Mouse (Mus musculus): ENCODE data around the gene AI597479. TPM values are rescaled to one million over a fixed set of nuclear protein-coding genes. Genes with fewer than 3 reads are reported as not detected.
A peak's percentile ranks its signal among the peaks of the same experiment; 100 is the strongest.

AI597479 gene
- total RNA-seq, 2 experiments from 2014 or later = 22.7 to 26.0 TPM

DNA sequence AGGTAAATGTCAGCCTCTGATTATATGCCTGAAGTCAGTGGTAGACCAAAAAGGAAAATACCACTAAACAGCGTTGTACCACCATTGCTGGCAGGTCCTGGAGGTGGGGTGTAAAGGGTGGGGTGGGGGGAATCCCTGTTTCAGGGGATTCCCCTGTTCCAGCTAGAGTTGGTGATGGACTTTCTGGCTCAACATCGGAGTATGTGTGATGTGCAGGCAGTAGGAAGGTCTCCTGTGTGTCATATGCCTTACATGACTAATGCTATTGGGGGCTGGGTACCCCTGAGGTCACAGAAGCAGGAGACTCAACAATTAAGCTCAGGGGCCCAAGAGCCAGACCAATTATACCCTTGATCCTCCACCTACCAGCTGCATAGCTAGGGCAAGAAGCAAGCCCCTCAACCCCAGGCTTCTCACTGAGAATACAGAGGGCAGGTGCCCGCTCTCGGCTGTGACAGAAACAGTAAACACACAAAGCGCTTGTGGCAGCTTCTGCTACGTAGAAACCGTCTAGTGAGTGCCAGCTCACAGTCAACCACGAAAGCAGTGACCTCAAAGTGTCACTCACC, 45.9 kb downstream of the AI597479 start:
- TF ChIP-seq CTCF (IDR thresholded peaks at IDR 0.05) = no peak
- intact Hi-C loops (cut with DNase I) = no loop called here
- Histone ChIP-seq H3K27ac (peak overlapping the region; percentile 40), H3K4me3 (no peak overlapping the region)
- DNase-seq (ENCODE audit: extremely low spot score in 1 of 2, low spot score in 2 of 2) = no peak

DNA sequence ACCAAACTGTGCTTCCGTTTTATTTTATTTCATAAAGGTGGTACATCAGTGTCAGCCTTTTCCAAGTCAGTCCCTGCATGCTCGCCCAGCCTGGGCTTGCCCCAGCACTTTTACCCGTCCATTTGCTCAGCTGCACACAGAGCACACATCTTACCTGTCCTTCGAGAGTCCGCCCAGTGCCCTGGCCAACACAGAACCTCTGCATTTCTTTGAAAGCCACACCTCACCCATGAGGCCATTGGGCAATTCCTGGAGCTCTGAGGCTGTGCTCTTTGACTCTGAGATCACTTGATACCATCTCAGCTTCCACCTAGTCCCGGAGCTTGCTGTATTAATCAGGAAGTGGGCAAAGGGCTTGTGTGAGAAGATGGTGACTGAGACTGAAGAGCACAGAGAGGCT, 46.9 kb downstream of the AI597479 start:
- H3K27ac ChIP-seq = peak overlapping the region; percentile 48; the same call in 1 of the 2 replicates
- no peak for TF ChIP-seq CTCF (IDR thresholded peaks at IDR 0.05)
- no peak for DNase-seq (ENCODE audit: extremely low spot score in 1 of 2, low spot score in 2 of 2)
- H3K4me3 ChIP-seq = no peak overlapping the region
- intact Hi-C loops (cut with DNase I) = no loop called here

DNA sequence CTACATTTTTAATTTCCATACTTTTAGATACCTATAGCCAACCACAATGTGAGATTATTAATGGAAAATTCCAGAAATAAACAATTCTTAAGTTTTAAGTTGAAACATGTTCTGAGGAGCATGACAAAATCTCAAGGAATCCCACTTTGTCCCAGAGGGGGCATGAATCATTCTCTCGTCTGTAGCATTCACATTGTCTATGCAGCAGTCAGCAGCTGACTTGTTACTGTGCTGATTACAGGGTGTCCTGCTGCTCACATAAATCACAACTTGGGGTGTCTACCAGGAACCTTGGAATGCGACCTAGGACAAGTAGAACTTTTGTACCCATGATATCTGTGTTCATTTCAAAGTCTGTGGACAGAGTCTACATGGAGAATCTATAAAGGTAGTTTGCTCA, 49.0 kb downstream of the AI597479 start:
- no peak for TF ChIP-seq CTCF (IDR thresholded peaks at IDR 0.05)
- DNase-seq (ENCODE audit: extremely low spot score in 1 of 2, low spot score in 2 of 2) = no peak
- intact Hi-C loops (cut with DNase I) = no loop called here
- Histone ChIP-seq H3K4me3 (no peak overlapping the region), H3K27ac (no peak overlapping the region)

DNA sequence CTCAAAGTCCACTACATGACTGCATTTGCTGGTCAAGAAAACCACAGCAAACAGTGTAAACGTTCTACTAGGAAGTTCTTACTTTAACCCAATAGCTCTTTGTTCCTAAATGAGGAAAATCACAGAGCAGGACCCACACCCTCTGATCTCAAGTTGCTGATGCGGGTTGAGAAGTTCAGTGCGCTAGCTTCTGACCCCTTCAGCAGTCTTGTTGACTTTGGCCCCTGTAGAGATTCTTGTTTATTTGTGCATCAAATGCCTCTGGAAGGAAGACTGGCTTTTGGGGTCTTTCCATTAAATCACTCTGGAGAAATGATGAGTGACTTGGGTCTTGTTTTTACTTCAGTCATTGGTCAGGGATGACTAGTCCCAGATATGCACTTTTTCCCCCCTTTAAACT, 51.7 kb downstream of the AI597479 start:
- H3K4me3 ChIP-seq = no peak overlapping the region
- no peak for TF ChIP-seq CTCF (IDR thresholded peaks at IDR 0.05)
- intact Hi-C loops (cut with DNase I) = no loop called here
- DNase-seq (ENCODE audit: extremely low spot score in 1 of 2, low spot score in 2 of 2) = no peak
- no peak overlapping the region for H3K27ac ChIP-seq

DNA sequence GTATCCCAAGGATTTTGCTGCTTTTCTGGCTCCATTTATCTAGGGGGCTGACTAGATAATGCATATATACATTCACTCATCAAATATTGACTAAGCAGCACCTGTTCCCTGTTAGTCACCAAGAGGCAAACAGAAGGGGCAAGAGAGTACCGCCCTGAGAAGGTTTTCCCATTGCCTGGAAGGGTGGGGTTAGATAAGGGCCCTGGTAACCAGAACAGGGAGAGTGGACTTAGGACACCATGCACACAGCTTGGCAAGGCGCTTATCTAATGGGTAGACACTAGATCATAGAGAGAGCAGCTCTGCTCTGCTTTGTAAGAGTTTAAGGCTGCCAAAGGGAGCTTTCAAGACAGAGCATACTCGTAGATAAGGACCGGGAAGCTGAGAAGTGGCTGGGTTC, 54.1 kb downstream of the AI597479 start:
- intact Hi-C loops (cut with DNase I) = no loop called here
- no peak for DNase-seq (ENCODE audit: extremely low spot score in 1 of 2, low spot score in 2 of 2)
- TF ChIP-seq CTCF (IDR thresholded peaks at IDR 0.05) = no peak
- no peak overlapping the region for H3K4me3 ChIP-seq
- no peak overlapping the region for H3K27ac ChIP-seq

DNA sequence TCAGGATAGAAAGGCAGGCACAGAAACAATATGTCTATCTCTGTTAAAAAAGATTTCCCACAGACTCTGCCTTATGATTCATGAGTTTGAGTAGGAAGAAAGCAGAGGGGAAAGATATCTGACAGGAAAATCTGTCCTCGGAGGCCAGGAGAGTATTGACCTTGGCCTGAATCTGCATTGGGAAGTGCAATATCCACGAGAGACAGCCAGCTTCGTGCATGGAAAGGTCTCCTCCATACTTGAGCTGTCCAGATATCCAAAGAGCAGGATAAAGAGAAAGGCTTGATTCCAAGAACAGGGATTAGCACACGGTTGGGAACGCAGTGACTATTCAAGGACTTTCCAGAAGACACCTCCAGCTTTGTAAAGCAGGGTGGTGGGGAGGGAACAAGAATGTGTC, 55.0 kb downstream of the AI597479 start:
- no peak for TF ChIP-seq CTCF (IDR thresholded peaks at IDR 0.05)
- no peak overlapping the region for H3K4me3 ChIP-seq
- no peak for DNase-seq (ENCODE audit: extremely low spot score in 1 of 2, low spot score in 2 of 2)
- peak overlapping the region; percentile 12; the same call in 1 of the 2 replicates for H3K27ac ChIP-seq
- intact Hi-C loops (cut with DNase I) = no loop called here

DNA sequence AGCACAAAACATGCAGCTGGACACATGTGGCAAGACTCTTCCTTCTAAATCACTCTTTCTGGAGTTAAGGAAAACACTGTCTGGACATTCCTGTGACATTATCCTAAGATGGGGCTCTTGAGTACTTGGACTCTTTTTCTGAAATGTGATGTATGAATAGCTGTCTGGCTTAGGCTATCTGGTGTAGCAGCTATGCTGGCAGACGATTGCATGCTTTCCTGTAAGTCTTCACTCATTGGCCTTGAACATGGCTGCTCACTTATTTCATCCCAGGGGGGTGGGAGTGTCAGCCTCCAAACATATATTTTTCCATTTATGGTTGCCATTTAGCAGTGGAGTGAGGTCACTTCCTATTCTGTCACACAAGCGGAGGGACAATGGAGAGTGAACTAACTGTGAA, 56.0 kb downstream of the AI597479 start:
- no peak for TF ChIP-seq CTCF (IDR thresholded peaks at IDR 0.05)
- intact Hi-C loops (cut with DNase I) = no loop called here
- no peak overlapping the region for H3K27ac ChIP-seq
- no peak overlapping the region for H3K4me3 ChIP-seq
- no peak for DNase-seq (ENCODE audit: extremely low spot score in 1 of 2, low spot score in 2 of 2)

DNA sequence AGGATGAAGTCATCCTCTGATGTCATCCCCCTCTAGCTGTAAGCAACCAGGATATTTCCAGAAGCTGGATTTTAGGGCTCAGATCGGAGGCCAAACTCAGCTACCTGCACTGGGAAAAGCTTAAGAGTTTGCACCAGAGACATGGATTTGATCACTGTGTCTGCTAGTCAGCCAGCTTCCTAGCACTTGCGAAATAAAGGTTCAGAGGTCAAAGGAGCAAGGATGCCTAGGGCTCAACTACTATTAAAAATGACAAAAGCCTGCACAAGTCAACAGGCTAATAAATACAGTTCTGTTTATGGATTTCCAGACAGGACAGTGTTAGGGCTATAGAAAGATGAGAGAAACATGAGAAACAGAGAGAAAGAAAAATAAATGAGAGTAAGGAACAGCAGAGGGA, 59.4 kb downstream of the AI597479 start:
- Histone ChIP-seq H3K27ac (no peak overlapping the region), H3K4me3 (no peak overlapping the region)
- TF ChIP-seq CTCF (IDR thresholded peaks at IDR 0.05) = no peak
- intact Hi-C loops (cut with DNase I) = no loop called here
- DNase-seq (ENCODE audit: extremely low spot score in 1 of 2, low spot score in 2 of 2) = no peak

DNA sequence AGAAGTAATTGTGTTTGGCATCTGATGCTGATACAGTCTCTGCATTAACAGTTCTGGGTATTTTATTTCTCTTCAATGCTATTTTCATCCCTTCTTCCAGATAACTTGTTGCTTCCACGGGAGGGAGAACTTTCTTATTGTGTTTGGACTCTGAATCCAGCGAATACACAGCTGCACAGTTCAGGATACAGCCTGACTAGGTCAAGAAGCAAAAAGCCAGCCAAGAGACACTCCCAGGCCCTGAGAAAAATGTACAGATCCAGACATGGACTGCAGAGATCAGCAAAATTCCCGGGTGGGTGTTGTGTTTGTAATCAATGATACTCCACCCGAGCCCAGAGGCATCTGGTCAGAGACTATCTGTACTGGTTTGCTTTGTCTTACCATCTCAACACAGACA, 60.9 kb downstream of the AI597479 start:
- Histone ChIP-seq H3K4me3 (no peak overlapping the region), H3K27ac (peak overlapping the region; percentile 15; the same call in 1 of the 2 replicates)
- intact Hi-C loops (cut with DNase I) = no loop called here
- DNase-seq (ENCODE audit: extremely low spot score in 1 of 2, low spot score in 2 of 2) = no peak
- TF ChIP-seq CTCF (IDR thresholded peaks at IDR 0.05) = no peak

DNA sequence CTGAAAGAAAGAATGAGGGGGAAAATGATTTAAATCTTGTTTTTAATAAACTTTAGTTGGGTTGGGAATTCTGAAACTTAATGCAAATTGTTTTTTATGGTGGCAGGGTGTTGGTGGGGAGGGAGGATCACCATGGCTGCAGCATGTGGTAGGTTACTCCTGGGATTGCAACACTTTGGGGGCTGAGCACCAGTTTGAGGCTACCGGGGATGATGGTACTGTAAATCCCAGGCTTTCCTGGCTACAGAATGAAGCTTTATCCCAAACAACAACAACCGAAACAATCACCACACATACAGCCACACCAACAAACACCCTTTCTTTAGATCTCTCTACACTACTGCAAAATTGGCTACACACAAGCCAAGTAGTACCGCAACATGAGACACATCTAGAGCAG, 63.9 kb downstream of the AI597479 start:
- peak overlapping the region; percentile 81 for H3K4me3 ChIP-seq
- peak overlapping the region; percentile 61 for H3K27ac ChIP-seq
- DNase-seq (ENCODE audit: extremely low spot score in 1 of 2, low spot score in 2 of 2) = no peak
- TF ChIP-seq CTCF (IDR thresholded peaks at IDR 0.05) = no peak
- intact Hi-C loops (cut with DNase I) = loop anchor here (5.0 kb wide), 1 partner anchor 35 kb away; the partner anchor contains the start of gene Fhl2

DNA sequence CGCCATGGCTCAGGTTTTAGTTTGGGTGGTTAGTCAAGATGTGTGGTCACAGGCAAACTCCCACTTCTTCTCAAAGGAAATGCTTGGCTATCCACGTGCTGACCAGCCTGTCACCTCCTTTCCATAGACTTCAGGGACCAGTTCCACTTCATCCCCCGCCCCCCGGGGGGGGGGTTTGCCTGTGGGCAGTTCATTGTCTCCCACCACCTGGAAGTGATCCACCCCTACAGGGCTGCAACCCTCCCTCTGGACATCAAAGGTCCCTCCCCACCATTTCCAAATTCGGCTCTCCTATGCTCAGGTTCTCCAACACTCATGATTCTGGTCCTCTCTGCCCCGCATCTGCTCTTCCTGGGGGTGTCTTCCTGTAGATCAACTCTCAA, 64.6 kb downstream of the AI597479 start:
- intact Hi-C loops (cut with DNase I) = loop anchor here (5.0 kb wide), 1 partner anchor 34 kb away; the partner anchor contains the start of gene Fhl2
- no peak for TF ChIP-seq CTCF (IDR thresholded peaks at IDR 0.05)
- H3K4me3 ChIP-seq = peak overlapping the region; percentile 81
- H3K27ac ChIP-seq = peak overlapping the region; percentile 97
- no peak for DNase-seq (ENCODE audit: extremely low spot score in 1 of 2, low spot score in 2 of 2)

DNA sequence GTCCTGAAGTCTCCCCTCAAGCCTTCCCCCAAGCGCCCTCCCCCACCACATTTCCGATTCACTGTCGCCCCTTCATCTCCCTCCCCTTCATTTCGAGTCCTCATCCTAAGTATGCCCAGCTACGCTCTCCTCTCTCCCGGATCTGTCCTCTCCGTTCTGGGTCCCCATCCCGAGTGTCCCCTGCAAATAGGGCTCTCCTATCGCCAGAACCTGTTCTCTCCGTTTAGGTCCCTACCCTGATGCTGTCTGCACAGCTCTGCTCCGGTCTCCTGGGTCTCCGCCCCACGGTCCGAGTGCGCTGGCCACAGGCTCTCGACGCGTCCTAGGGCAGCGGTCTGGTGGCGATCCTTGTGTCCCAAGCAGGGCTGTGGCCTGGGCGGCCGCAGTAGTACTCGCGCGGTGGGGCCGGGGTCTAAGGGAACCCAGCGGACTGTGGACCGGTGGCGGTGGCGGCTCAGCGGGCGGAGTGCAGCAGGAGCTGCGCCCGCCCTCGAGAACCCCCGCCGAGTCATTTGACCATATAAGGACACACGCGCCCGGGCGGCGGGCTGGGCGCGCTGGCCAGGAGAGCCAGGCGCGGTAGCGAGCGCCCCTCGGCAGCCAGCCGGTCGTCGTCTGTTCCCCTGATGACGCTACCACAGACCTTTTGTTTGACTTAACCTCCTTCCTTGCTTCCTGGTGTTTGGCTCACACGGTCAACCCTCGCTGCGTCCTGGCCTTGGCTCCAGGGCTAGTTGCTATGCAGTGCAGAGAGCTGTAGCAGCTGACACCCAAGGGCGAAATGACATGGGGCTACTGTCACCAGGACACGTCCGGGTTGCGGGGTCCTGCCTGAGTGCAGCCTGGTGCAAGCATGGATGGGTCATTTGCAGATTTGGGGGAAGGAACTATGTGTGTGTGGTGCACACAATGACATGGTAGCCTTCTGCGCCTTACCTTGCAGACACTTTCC, 65.2 kb downstream of the AI597479 start:
- intact Hi-C loops (cut with DNase I) = loop anchor here (5.0 kb wide), 1 partner anchor 34 kb away; the partner anchor contains the start of gene Fhl2
- peak overlapping the region; percentile 97 for H3K27ac ChIP-seq
- TF ChIP-seq CTCF (IDR thresholded peaks at IDR 0.05) = no peak
- peak; percentile 72 to 78 for DNase-seq (ENCODE audit: extremely low spot score in 1 of 2, low spot score in 2 of 2)
- H3K4me3 ChIP-seq = peak overlapping the region; percentile 81
